Mouse (Mus musculus) cerebellum, postnatal 10 days (tissue): ENCODE results near the gene Foxp1.

Source experiments
- DNase-seq, 2 experiments: peaks; one replicate each; pipeline ENCODE4 v3.0.0; 2021; ENCODE audit warnings: mixed read lengths in 2 of 2

Foxp1 gene

DNA sequence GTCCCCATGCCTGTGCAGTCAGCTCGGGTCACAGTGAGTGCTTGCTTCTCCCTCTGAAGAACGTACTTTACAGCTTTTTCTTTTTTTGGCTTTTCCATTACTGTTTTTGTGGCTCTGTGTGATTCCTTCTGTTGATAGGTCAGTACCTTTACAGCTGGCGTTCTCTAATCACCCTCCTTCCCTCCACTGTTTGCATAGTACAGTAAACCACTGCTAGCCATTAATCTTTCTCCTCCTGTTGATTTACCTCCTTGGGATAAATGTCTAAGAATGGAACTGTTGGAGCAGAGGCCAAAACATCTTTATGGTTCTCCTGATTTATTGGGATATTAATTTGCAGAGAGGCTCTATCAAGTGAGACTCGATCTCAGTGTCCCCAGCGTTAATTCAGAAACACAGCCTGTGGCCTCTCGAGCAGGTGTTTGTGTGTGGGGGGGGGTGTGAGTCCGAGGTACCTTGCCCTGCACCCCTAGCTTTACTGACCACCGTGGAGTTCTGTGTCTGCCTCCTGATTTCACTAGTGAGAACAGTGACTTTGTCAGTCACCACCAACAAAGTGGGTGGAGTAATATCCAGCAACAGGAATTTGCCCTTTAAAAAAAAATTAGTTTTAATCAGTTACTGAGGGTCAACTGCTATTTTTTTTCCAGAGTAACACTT lies 590.5 kb downstream of the Foxp1 start:
- DNase-seq = no peak

GRCm38 (mm10) chr6:98930652-98931300 lies 591.7 kb downstream of the Foxp1 start:
- no peak for DNase-seq

GRCm38 (mm10) chr6:98928365-98928764 lies 594.2 kb downstream of the Foxp1 start:
- DNase-seq = no peak

DNA sequence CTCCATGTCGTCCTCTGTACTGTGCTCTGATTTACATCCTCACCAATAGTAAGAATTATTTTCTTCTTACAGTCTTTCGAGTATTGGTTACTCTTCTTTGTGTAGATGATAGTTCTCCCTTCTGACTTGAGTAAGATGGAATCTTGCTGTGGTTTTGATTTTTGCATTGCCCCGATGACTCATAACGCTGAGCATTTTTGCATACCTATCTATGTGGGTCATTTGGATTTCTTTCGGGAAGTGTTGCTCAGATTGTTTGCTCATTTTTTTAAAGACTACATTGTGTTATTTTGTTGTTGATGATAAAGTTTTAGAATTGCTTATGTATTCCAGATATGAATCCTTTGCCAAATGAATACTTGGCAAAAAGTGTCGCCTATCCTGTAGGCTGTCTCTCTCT lies 621.3 kb downstream of the Foxp1 start:
- no peak for DNase-seq

- DNase-seq = no peak
Measured at GRCm38 (mm10) chr6:98878208-98878607, 644.3 kb downstream of the Foxp1 start.

DNA sequence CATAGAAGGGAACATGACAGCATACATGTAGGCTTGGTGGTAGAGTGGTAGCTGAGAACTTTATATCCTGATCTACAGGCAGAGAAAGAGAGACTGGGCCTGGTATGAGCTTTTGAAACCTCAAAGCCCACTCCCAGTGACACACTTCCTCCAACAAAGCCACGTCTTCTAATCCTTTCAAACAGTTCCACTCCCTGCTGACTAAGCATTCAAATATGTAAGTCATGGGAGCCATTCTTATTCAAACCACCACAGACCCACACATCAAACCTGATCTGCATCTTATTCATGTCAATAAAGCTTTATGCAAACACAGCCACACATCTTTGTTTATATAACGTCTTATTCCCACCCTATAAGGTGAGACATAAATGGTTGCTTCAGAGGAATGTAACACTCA lies 646.1 kb downstream of the Foxp1 start:
- no peak for DNase-seq
